Mouse (Mus musculus) adrenal gland, adult 18-20 months (tissue): ENCODE measurements around the gene Rere. TPM values are rescaled to one million over a fixed set of nuclear protein-coding genes. Genes with fewer than 3 reads are reported as not detected.
"Not testable (repeated sequence)": the region's sequence is repeated elsewhere in the genome, so short reads cannot be mapped to it uniquely, and the experiment has no call there.

Experiments used
- DNase-seq, 2 experiments: peaks; one replicate each; pipeline ENCODE4 v3.0.0; 2021 to 2022; ENCODE audit warnings: low spot score in 2 of 2
- total RNA-seq, 2 experiments: library from RNA; stranded (reverse); gene quantifications; 1 replicate in 1 of 2; 2 replicates in 1 of 2; pipeline ENCODE4 v1.2.3; 2021

Rere gene
- total RNA-seq, 2 experiments from 2014 or later, result 87.8 to 100 TPM

- no peak for DNase-seq
Measured at GRCm38 (mm10) chr4:150540392-150541094, 259.1 kb downstream of the Rere start.

GRCm38 (mm10) chr4:150544231-150544630 is 262.8 kb downstream of the Rere start:
- no peak for DNase-seq

- DNase-seq, result peak in 1 of 2 experiments; percentile 52
Measured at GRCm38 (mm10) chr4:150544652-150545258, 263.3 kb downstream of the Rere start.

GRCm38 (mm10) chr4:150545775-150546174 is 264.3 kb downstream of the Rere start:
- no peak for DNase-seq

- DNase-seq, result not testable (repeated sequence)
Measured at GRCm38 (mm10) chr4:150546296-150546695, 264.9 kb downstream of the Rere start.

- no peak for DNase-seq
Measured at GRCm38 (mm10) chr4:150549393-150549792, 267.9 kb downstream of the Rere start.

- DNase-seq, result no peak
Measured at GRCm38 (mm10) chr4:150549989-150550716, 268.7 kb downstream of the Rere start.

- no peak for DNase-seq
Measured at GRCm38 (mm10) chr4:150551390-150551789, 269.9 kb downstream of the Rere start.

- no peak for DNase-seq
Measured at GRCm38 (mm10) chr4:150552751-150553600, 271.5 kb downstream of the Rere start.

GRCm38 (mm10) chr4:150555783-150556182 is 274.3 kb downstream of the Rere start:
- DNase-seq, result no peak

GRCm38 (mm10) chr4:150556382-150557221 is 275.2 kb downstream of the Rere start:
- peak; percentile 65 to 67 for DNase-seq

- DNase-seq, result not testable (repeated sequence)
Measured at GRCm38 (mm10) chr4:150557289-150557688, 275.8 kb downstream of the Rere start.

GRCm38 (mm10) chr4:150557976-150558375 is 276.5 kb downstream of the Rere start:
- no peak for DNase-seq

GRCm38 (mm10) chr4:150559514-150559913 is 278.1 kb downstream of the Rere start:
- DNase-seq, result no peak

GRCm38 (mm10) chr4:150563281-150563680 is 281.8 kb downstream of the Rere start:
- no peak for DNase-seq

- DNase-seq, result no peak
Measured at GRCm38 (mm10) chr4:150566193-150566592, 284.7 kb downstream of the Rere start.

GRCm38 (mm10) chr4:150568318-150569134 is 287.1 kb downstream of the Rere start:
- no peak for DNase-seq

- DNase-seq, result peak; percentile 78 to 82
Measured at GRCm38 (mm10) chr4:150569135-150569833, 287.8 kb downstream of the Rere start.
